Mouse (Mus musculus) ovary, postnatal 10 days (tissue): Measurements from ENCODE around the gene Mfng.

ENCODE experiments used
- DNase-seq: peaks from one replicate; pipeline ENCODE4 v3.0.0; 2022; ENCODE audit warnings: low spot score

Gene Mfng

GRCm38 (mm10) chr15:78715856-78716255, 57.4 kb downstream of the Mfng start:
- no peak for DNase-seq

- DNase-seq = no peak
Observed at GRCm38 (mm10) chr15:78713751-78714150, 59.5 kb downstream of the Mfng start.

GRCm38 (mm10) chr15:78712335-78713258, 60.7 kb downstream of the Mfng start:
- no peak for DNase-seq

GRCm38 (mm10) chr15:78711935-78712334, 61.3 kb downstream of the Mfng start:
- DNase-seq = no peak

- no peak for DNase-seq
Observed at GRCm38 (mm10) chr15:78710634-78711033, 62.6 kb downstream of the Mfng start.

GRCm38 (mm10) chr15:78709767-78710166, 63.5 kb downstream of the Mfng start:
- DNase-seq = no peak

- no peak for DNase-seq
Observed at GRCm38 (mm10) chr15:78706630-78707029, 66.6 kb downstream of the Mfng start.
